Comparison of ENCODE assay signal across 28 mouse cellular contexts in the genomic region with DNA sequence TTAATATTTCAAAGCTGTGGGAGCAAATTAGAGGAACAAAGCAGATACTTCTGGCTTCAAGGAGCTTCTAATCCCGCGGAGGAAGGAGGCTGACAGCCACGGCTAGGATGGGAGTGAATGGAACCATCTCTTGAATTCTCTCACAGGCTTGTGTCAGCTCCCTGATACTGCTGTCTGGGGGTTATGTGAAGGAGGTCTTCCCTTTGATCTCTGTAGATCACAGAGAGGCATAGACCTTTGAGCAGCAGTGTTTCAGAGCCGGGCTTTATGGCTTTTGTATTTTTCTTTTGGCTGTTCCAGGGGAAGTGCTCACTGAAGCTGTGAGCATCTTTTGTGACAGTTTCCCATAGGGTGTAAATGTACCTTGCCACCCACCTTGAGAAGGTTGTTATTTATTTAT.
DNase-seq lines count a peak whose midpoint lies in the region; ATAC-seq and TF ChIP-seq lines count a peak whose summit lies in the region.
"Had no signal": no experiment of that assay in that cellular context is flagged by ENCODE, and none has a peak within 500 bp of the region (broad histone marks: within the 10 kb centered on the region; RNA-seq: fewer than 3 reads in every experiment).

No protein-coding gene starts in this region.

- H3K4me3 ChIP-seq in forebrain, embryonic 14.5 days (ENCODE audit: low read depth, low read length): no peak overlapping the region
- no peak overlapping the region for H3K4me3 ChIP-seq in forebrain, postnatal 0 days (ENCODE audit: low read depth, low read length)
- no peak overlapping the region for H3K4me3 ChIP-seq in midbrain, embryonic 14.5 days (replicated peaks; ENCODE audit: low read depth, low read length)
- no peak overlapping the region for H3K4me3 ChIP-seq in midbrain, embryonic 11.5 days (ENCODE audit: low read depth, low read length)
- H3K4me3 ChIP-seq: embryonic facial prominence, embryonic 13.5 days; embryonic facial prominence, embryonic 15.5 days; erythroblast, embryonic 14.5 days; forebrain, embryonic 10.5 days; forebrain, embryonic 12.5 days; forebrain, embryonic 15.5 days had no signal

- H3K27ac ChIP-seq in forebrain, embryonic 14.5 days (ENCODE audit: low read depth, low read length): no peak overlapping the region
- no peak overlapping the region for H3K27ac ChIP-seq in forebrain, postnatal 0 days (ENCODE audit: low read depth, low read length)
- no peak overlapping the region for H3K27ac ChIP-seq in midbrain, embryonic 14.5 days (replicated peaks; ENCODE audit: low read depth, low read length)
- H3K27ac ChIP-seq in midbrain, embryonic 11.5 days (ENCODE audit: low read depth, low read length): no peak overlapping the region
- H3K27ac ChIP-seq: embryonic facial prominence, embryonic 13.5 days; embryonic facial prominence, embryonic 15.5 days; forebrain, embryonic 10.5 days; forebrain, embryonic 12.5 days; forebrain, embryonic 15.5 days had no signal

- no peaks in the 10 kb centered on the region for H3K36me3 ChIP-seq in forebrain, embryonic 14.5 days (ENCODE audit: control insufficient read depth, insufficient read depth, low read length)
- no peaks in the 10 kb centered on the region for H3K36me3 ChIP-seq in forebrain, postnatal 0 days (ENCODE audit: insufficient read depth)
- H3K36me3 ChIP-seq in midbrain, embryonic 14.5 days (ENCODE audit: control insufficient read depth, insufficient read depth, low read length): no peaks in the 10 kb centered on the region
- H3K36me3 ChIP-seq in midbrain, embryonic 11.5 days (ENCODE audit: control insufficient read depth, insufficient read depth, low read length): no peaks in the 10 kb centered on the region
- H3K36me3 ChIP-seq: embryonic facial prominence, embryonic 15.5 days; forebrain, embryonic 12.5 days; forebrain, embryonic 15.5 days; G1E had no signal

- ATAC-seq in forebrain, embryonic 14.5 days: no peak
- ATAC-seq in forebrain, postnatal 0 days: no peak
- no peak for ATAC-seq in midbrain, embryonic 14.5 days (ENCODE audit: low FRiP score, low TSS enrichment)
- no peak for ATAC-seq in midbrain, embryonic 11.5 days (ENCODE audit: low FRiP score)
- ATAC-seq: activated CD4-positive, CD25-positive, alpha-beta regulatory T cell, adult 4 months; CD4-positive, CD25-positive, alpha-beta regulatory T cell, adult 4 months; forebrain, embryonic 15.5 days; Patski had no signal

- WGBS in forebrain, embryonic 14.5 days: 19% methylated on average over 4 of the region's 4 CpGs
- WGBS in forebrain, postnatal 0 days: 17% methylated on average over 4 of the region's 4 CpGs
- WGBS in midbrain, embryonic 14.5 days: 10% methylated on average over 4 of the region's 4 CpGs
- WGBS in midbrain, embryonic 11.5 days: 10% methylated on average over 4 of the region's 4 CpGs

- H3K27me3 ChIP-seq in forebrain, embryonic 14.5 days (replicated peaks; ENCODE audit: control insufficient read depth, insufficient read depth, low read length): no peaks in the 10 kb centered on the region
- H3K27me3 ChIP-seq in forebrain, postnatal 0 days (ENCODE audit: insufficient read depth, low read length): no peaks in the 10 kb centered on the region
- H3K27me3 ChIP-seq in midbrain, embryonic 14.5 days (ENCODE audit: control insufficient read depth, insufficient read depth, low read length): no peaks in the 10 kb centered on the region
- H3K27me3 ChIP-seq in midbrain, embryonic 11.5 days (ENCODE audit: control insufficient read depth, insufficient read depth, low read length): no peaks in the 10 kb centered on the region
- H3K27me3 ChIP-seq: CH12.LX; embryonic facial prominence, embryonic 13.5 days; embryonic facial prominence, embryonic 15.5 days; forebrain, embryonic 15.5 days; Patski had no signal

- no peak for TF ChIP-seq POLR2A in brain, embryonic 14.5 days (IDR thresholded peaks at IDR 0.05; ENCODE audit: borderline replicate concordance, extremely low read depth, insufficient read depth, insufficient read length, poor library complexity, severe bottlenecking)

- H3K9ac ChIP-seq in forebrain, embryonic 14.5 days (ENCODE audit: low read length): no peak overlapping the region
- H3K9ac ChIP-seq in forebrain, postnatal 0 days: no peak overlapping the region
- no peak overlapping the region for H3K9ac ChIP-seq in midbrain, embryonic 14.5 days (replicated peaks; ENCODE audit: low read length)
- H3K9ac ChIP-seq in midbrain, embryonic 11.5 days (ENCODE audit: low read length): no peak overlapping the region
- H3K9ac ChIP-seq: embryonic facial prominence, embryonic 13.5 days; embryonic facial prominence, embryonic 15.5 days; forebrain, embryonic 12.5 days; forebrain, embryonic 15.5 days had no signal

- H3K4me1 ChIP-seq in forebrain, embryonic 14.5 days (ENCODE audit: control insufficient read depth, insufficient read depth, low read length): peaks cover 15% of the 10 kb centered on the region; the same call in 1 of the 2 replicates
- H3K4me1 ChIP-seq in forebrain, postnatal 0 days (ENCODE audit: insufficient read depth): 0 out of 2 replicates have a peak, but pooled peaks cover 4% of the 10 kb centered on the region
- 0 out of 2 replicates have a peak, but pooled peaks cover 6% of the 10 kb centered on the region for H3K4me1 ChIP-seq in midbrain, embryonic 14.5 days (ENCODE audit: control insufficient read depth, insufficient read depth, low read length)
- H3K4me1 ChIP-seq in midbrain, embryonic 11.5 days (ENCODE audit: control insufficient read depth, insufficient read depth, low read length): peaks cover 12% of the 10 kb centered on the region

- no peak for TF ChIP-seq CTCF in forebrain, postnatal 0 days (IDR thresholded peaks at IDR 0.05; ENCODE audit: low read depth)
- no peak for TF ChIP-seq CTCF in brain, embryonic 14.5 days (IDR thresholded peaks at IDR 0.05; ENCODE audit: borderline replicate concordance, extremely low read depth, insufficient read depth, insufficient read length)

- no peak overlapping the region for H3K4me2 ChIP-seq in forebrain, embryonic 14.5 days (ENCODE audit: low read length)
- no peak overlapping the region for H3K4me2 ChIP-seq in forebrain, postnatal 0 days (ENCODE audit: low read depth)
- H3K4me2 ChIP-seq in midbrain, embryonic 14.5 days (ENCODE audit: low read length): no peak overlapping the region
- no peak overlapping the region for H3K4me2 ChIP-seq in midbrain, embryonic 11.5 days
- H3K4me2 ChIP-seq: embryonic facial prominence, embryonic 13.5 days; embryonic facial prominence, embryonic 15.5 days; forebrain, embryonic 12.5 days; forebrain, embryonic 15.5 days had no signal

- peak; percentile 20 for DNase-seq in forebrain, embryonic 14.5 days (ENCODE audit: low spot score)
- no peak for DNase-seq in forebrain, postnatal 0 days
- DNase-seq in midbrain, embryonic 14.5 days: peak; percentile 32
- no peak for DNase-seq in midbrain, embryonic 11.5 days (ENCODE audit: low spot score, missing footprints)
- peak; percentile 58 for DNase-seq in brain, embryonic 14.5 days (ENCODE audit: low read depth)
- no peak for DNase-seq in gastrocnemius, postnatal 4 days (ENCODE audit: low spot score in 2 of 2)
- DNase-seq: adrenal gland, adult 8-10 months; adrenal gland, postnatal 14 days; adrenal gland, postnatal 36 days; B cell, adult 2 months; cerebellum, adult 11 months; cerebellum, adult 18-20 months; cerebellum, adult 8-10 months; cerebellum, adult 9-11 months; cerebellum, postnatal 14 days; cerebellum, postnatal 36 days; embryo, embryonic 11 days had no signal

- H3K9me3 ChIP-seq in forebrain, embryonic 14.5 days (replicated peaks; ENCODE audit: control insufficient read depth, low read length): no peaks in the 10 kb centered on the region; the same call in 1 of the 2 replicates
- no peaks in the 10 kb centered on the region for H3K9me3 ChIP-seq in forebrain, postnatal 0 days (ENCODE audit: low read length)
- H3K9me3 ChIP-seq in midbrain, embryonic 14.5 days (ENCODE audit: control insufficient read depth, low read length): peaks cover 10% of the 10 kb centered on the region; the same call in 1 of the 2 replicates
- peaks cover 3% of the 10 kb centered on the region for H3K9me3 ChIP-seq in midbrain, embryonic 11.5 days (ENCODE audit: control insufficient read depth, low read length)

Comparison
In these comparisons a context has a peak if more than half of its experiments do, and no peak if none do; other contexts are left out.
1. DNase-seq: peak in forebrain, embryonic 14.5 days (single experiment), midbrain, embryonic 14.5 days (single experiment) and brain, embryonic 14.5 days (single experiment); none in forebrain, postnatal 0 days (single experiment), midbrain, embryonic 11.5 days (single experiment) and gastrocnemius, postnatal 4 days (0 of 2).